Mouse (Mus musculus) cerebellum, adult 8-10 months (tissue): Measurements from ENCODE around the gene Gm10309.

Experiments used
- DNase-seq: peaks from one replicate; pipeline ENCODE4 v3.0.0; 2022

The Gm10309 gene

GRCm38 (mm10) chr17:86505183-86505631 is at the start of gene Gm10309:
Gene Gm10309, minus strand, starts transcription at chr17:86505232.
- DNase-seq = peak; percentile 76

GRCm38 (mm10) chr17:86551995-86552394 is 47.0 kb upstream of the Gm10309 start:
- no peak for DNase-seq

- DNase-seq = no peak
Observed at GRCm38 (mm10) chr17:86551561-86551960, 46.5 kb upstream of the Gm10309 start.

GRCm38 (mm10) chr17:86549128-86549527 is 44.1 kb upstream of the Gm10309 start:
- DNase-seq = no peak

GRCm38 (mm10) chr17:86546529-86546928 is 41.5 kb upstream of the Gm10309 start:
- DNase-seq = no peak

- DNase-seq = no peak
Observed at GRCm38 (mm10) chr17:86539881-86540430, 34.9 kb upstream of the Gm10309 start.

- DNase-seq = peak; percentile 76
Observed at GRCm38 (mm10) chr17:86535827-86536656, 31.0 kb upstream of the Gm10309 start.

GRCm38 (mm10) chr17:86535096-86535495 is 30.1 kb upstream of the Gm10309 start:
- peak; percentile 82 for DNase-seq

- no peak for DNase-seq
Observed at GRCm38 (mm10) chr17:86533549-86533851, 28.5 kb upstream of the Gm10309 start.

- DNase-seq = no peak
Observed at GRCm38 (mm10) chr17:86532783-86533548, 27.9 kb upstream of the Gm10309 start.

- DNase-seq = no peak
Observed at GRCm38 (mm10) chr17:86531231-86531630, 26.2 kb upstream of the Gm10309 start.

GRCm38 (mm10) chr17:86529411-86529810 is 24.4 kb upstream of the Gm10309 start:
- DNase-seq = no peak

GRCm38 (mm10) chr17:86529003-86529402 is 24.0 kb upstream of the Gm10309 start:
- DNase-seq = no peak

- no peak for DNase-seq
Observed at GRCm38 (mm10) chr17:86527298-86527697, 22.3 kb upstream of the Gm10309 start.

- DNase-seq = no peak
Observed at GRCm38 (mm10) chr17:86526016-86526415, 21.0 kb upstream of the Gm10309 start.

GRCm38 (mm10) chr17:86525075-86525474 is 20.0 kb upstream of the Gm10309 start:
- DNase-seq = no peak

- DNase-seq = no peak
Observed at GRCm38 (mm10) chr17:86523843-86524242, 18.8 kb upstream of the Gm10309 start.

- no peak for DNase-seq
Observed at GRCm38 (mm10) chr17:86523374-86523773, 18.3 kb upstream of the Gm10309 start.

- DNase-seq = no peak
Observed at GRCm38 (mm10) chr17:86522649-86523048, 17.6 kb upstream of the Gm10309 start.

- DNase-seq = no peak
Observed at GRCm38 (mm10) chr17:86521252-86521651, 16.2 kb upstream of the Gm10309 start.

GRCm38 (mm10) chr17:86518604-86519003 is 13.6 kb upstream of the Gm10309 start:
- DNase-seq = no peak

GRCm38 (mm10) chr17:86516630-86517029 is 11.6 kb upstream of the Gm10309 start:
- peak; percentile 24 for DNase-seq

- DNase-seq = no peak
Observed at GRCm38 (mm10) chr17:86514974-86515620, 10.1 kb upstream of the Gm10309 start.
